31 mouse cellular contexts compared by ENCODE assay signal in genomic region chr3:145787303-145787702, GRCm38 (mm10). TPM values are rescaled to one million over a fixed set of nuclear protein-coding genes. Genes with fewer than 3 reads are reported as not detected.
A peak's percentile ranks its signal among the peaks of the same experiment; 100 is the strongest.
DNase-seq lines count a peak whose midpoint lies in the region; ATAC-seq lines count a peak whose summit lies in the region.
"Had no signal": no experiment of that assay in that cellular context is flagged by ENCODE, and none has a peak within 500 bp of the region (broad histone marks: within the 10 kb centered on the region; RNA-seq: fewer than 3 reads in every experiment).

No protein-coding gene starts in this region.

- H3K36me3 ChIP-seq in heart, embryonic 14.5 days (ENCODE audit: control insufficient read depth, insufficient read depth, low read length), result no peaks in the 10 kb centered on the region
- H3K36me3 ChIP-seq: embryonic facial prominence, embryonic 12.5 days; intestine, embryonic 15.5 days; limb, embryonic 10.5 days; limb, embryonic 15.5 days; liver, embryonic 13.5 days; lung, embryonic 15.5 days had no signal

- no peak overlapping the region for H3K4me2 ChIP-seq in heart, embryonic 14.5 days (ENCODE audit: low read length)
- H3K4me2 ChIP-seq: embryonic facial prominence, embryonic 12.5 days; intestine, embryonic 15.5 days; limb, embryonic 15.5 days; liver, embryonic 13.5 days; lung, embryonic 15.5 days; midbrain, embryonic 11.5 days had no signal

- intact Hi-C loops in heart, postnatal 25 days (cut with DNase I), result no loop called here

- no peaks in the 10 kb centered on the region for H3K27me3 ChIP-seq in heart, embryonic 14.5 days (ENCODE audit: control insufficient read depth, insufficient read depth, low read length)
- H3K27me3 ChIP-seq: embryonic facial prominence, embryonic 12.5 days; intestine, embryonic 15.5 days; limb, embryonic 15.5 days; liver, embryonic 13.5 days; lung, embryonic 15.5 days had no signal

- peak; percentile 2 to 22 for DNase-seq in heart, adult 9 months (ENCODE audit: low spot score in 2 of 2)
- no peak for DNase-seq in heart, postnatal 25 days (ENCODE audit: low spot score)
- DNase-seq in lung, postnatal 10 days, result peak; percentile 42
- no peak for DNase-seq in thymus, postnatal 4 days
- DNase-seq: adrenal gland, postnatal 25 days; cerebellum, adult 11-12 months; cerebellum, adult 9-11 months; embryo, embryonic 11 days; gastrocnemius, postnatal 10 days; kidney, adult 2 months; layer of hippocampus, adult 9-11 months; liver, embryonic 13.5 days; thymus, adult 18-20 months; thymus, postnatal 25 days had no signal

- H3K4me1 ChIP-seq in heart, embryonic 14.5 days (ENCODE audit: control insufficient read depth in 2 of 2, insufficient read depth in 2 of 2, low read length in 2 of 2), result peaks cover 7 to 11% of the 10 kb centered on the region in 2 experiments; a peak in 3 of 4 replicates
- H3K4me1 ChIP-seq: embryonic facial prominence, embryonic 12.5 days had no signal

- ATAC-seq in heart, embryonic 14.5 days (ENCODE audit: insufficient number of reproducible peaks, insufficient read depth, low FRiP score, low read depth), result 0 out of 2 replicates have a peak, but pooled peaks have one; percentile 50
- ATAC-seq in inflammation-experienced regulatory T-cells, adult 6 months, result no peak
- no peak for ATAC-seq in granulocyte monocyte progenitor cell, adult 5-6 weeks (replicated peaks; ENCODE audit: poor library complexity, severe bottlenecking)
- ATAC-seq: CD4-positive, CD25-positive, alpha-beta regulatory T cell, adult 4 months; forebrain, embryonic 16.5 days; hindbrain, embryonic 16.5 days; intestine, embryonic 15.5 days; midbrain, embryonic 16.5 days had no signal

- no peak overlapping the region for H3K27ac ChIP-seq in heart, embryonic 14.5 days (replicated peaks in 1 of 2; ENCODE audit: control insufficient read depth in 1 of 2, insufficient read depth in 1 of 2, low read depth in 2 of 2, low read length in 2 of 2)
- H3K27ac ChIP-seq: embryonic facial prominence, embryonic 12.5 days; intestine, embryonic 15.5 days; kidney, postnatal 0 days; limb, embryonic 10.5 days; limb, embryonic 15.5 days; liver, embryonic 13.5 days; lung, embryonic 15.5 days; stomach, postnatal 0 days had no signal

- WGBS in heart, embryonic 14.5 days, result 65% methylated on average over 9 of the region's 9 CpGs

- no peak overlapping the region for H3K4me3 ChIP-seq in heart, embryonic 14.5 days (ENCODE audit: control insufficient read depth in 1 of 2, insufficient read depth in 1 of 2, low read depth in 1 of 2, low read length in 2 of 2)
- H3K4me3 ChIP-seq: embryonic facial prominence, embryonic 12.5 days; intestine, embryonic 15.5 days; limb, embryonic 10.5 days; limb, embryonic 15.5 days; liver, embryonic 13.5 days; lung, embryonic 15.5 days had no signal

- no peaks in the 10 kb centered on the region for H3K9me3 ChIP-seq in heart, embryonic 14.5 days (ENCODE audit: control insufficient read depth, low read length)
- H3K9me3 ChIP-seq: embryonic facial prominence, embryonic 12.5 days; intestine, embryonic 15.5 days; limb, embryonic 10.5 days; limb, embryonic 15.5 days; liver, embryonic 13.5 days; lung, embryonic 15.5 days had no signal

- H3K9ac ChIP-seq in heart, embryonic 14.5 days (ENCODE audit: low read length), result no peak overlapping the region
- H3K9ac ChIP-seq: embryonic facial prominence, embryonic 12.5 days; intestine, embryonic 15.5 days; limb, embryonic 15.5 days; liver, embryonic 13.5 days; lung, embryonic 15.5 days had no signal

RNA-seq across cellular contexts. Expression of gene Ddah1, which starts 28.8 kb away (rescaled TPM):
- total RNA-seq in heart, postnatal 25 days (2021), result 1 to 10 TPM; 8.6 to 9.6 TPM
- polyA plus RNA-seq in heart, embryonic 14.5 days (2014; fragmentation: Nextera tagmentation; extraction: Ambion mirVana), result 23.9 and 28.9 TPM in 2 replicates
- polyA plus RNA-seq in inflammation-experienced regulatory T-cells, adult 6 months (2017; shearing (Covaris generic)), result under 1 TPM in 1 of 3 experiments, not detected in 2; 0.15 TPM
- total RNA-seq in granulocyte monocyte progenitor cell, adult 5-6 weeks (2014; fragmentation: Nextera tagmentation), result not detected in 2 replicates
- not detected in 2 replicates for total RNA-seq in granulocyte monocyte progenitor cell, adult 5-6 weeks (2017)
- total RNA-seq: megakaryocyte, adult 5-6 weeks; neutrophil, adult 5-6 weeks had no signal

Comparison
In these comparisons a context has a peak if more than half of its experiments do, and no peak if none do; other contexts are left out.
1. DNase-seq: peak in heart, adult 9 months (2 of 2) and lung, postnatal 10 days (single experiment); none in heart, postnatal 25 days (single experiment) and thymus, postnatal 4 days (single experiment).
2. RNA of gene Ddah1, which starts 28.8 kb away (total RNA-seq): 8.6 to 9.6 TPM in heart, postnatal 25 days; not detected in granulocyte monocyte progenitor cell, adult 5-6 weeks; every median in the first group is over 4 times any median in the second.